Mouse (Mus musculus) cerebellum, adult 2 months (tissue): ENCODE results near the gene Ctr9.

ENCODE experiments used
- CTCF ChIP-seq: fragments of 200-500 bp; IDR thresholded peaks from 2 replicates; pipeline ENCODE4 v1.5.1; 2011; ENCODE audit warnings: low read depth, mild to moderate bottlenecking, control low read depth, low read length, moderate library complexity, borderline replicate concordance; ENCODE audit not compliant: insufficient read depth
- POLR2A ChIP-seq: fragments of 200-500 bp; IDR thresholded peaks from 2 replicates; pipeline ENCODE4 v1.6.1; 2011; ENCODE audit warnings: low read length, control low read depth, borderline replicate concordance; ENCODE audit not compliant: insufficient read depth

DNA sequence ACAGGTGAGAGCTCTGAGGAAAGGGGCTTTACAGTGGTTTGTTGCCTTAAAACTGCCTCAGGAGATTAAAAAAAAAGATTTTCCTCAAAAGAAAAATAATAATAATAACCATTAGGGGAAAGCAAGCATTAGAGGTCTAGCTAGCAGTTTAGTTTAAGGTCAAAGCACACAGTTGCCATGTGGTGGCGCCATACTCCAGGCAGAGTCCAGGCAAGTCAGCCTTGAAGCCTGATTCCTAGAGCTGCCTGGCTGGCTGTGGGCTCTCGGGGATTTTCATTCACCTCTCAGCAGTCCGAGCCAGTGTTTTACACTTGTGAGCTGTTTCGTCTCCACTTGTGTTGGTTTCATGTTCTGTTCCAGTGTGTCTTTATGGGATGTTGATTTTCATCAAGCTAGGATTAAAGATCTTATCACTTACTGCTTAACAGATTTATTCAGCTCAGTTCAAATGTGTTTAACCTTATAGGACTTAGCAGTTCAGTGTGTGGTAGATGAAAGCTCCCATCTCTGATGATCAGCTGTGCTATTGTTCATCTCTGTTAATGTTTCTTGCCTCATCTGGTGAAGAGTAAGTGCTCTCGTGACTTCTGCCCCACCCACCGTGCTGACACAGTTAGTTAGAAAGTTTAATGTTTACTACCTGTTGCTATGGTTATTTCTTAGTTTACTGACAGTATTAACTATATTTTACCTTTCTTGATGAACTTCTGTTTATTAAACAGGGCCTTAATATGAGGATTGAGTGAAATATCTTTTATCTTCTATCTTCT, 21.1 kb downstream of the Ctr9 start:
- peak; percentile 82 for TF ChIP-seq CTCF
- TF ChIP-seq POLR2A, result no peak
